In genomic region chr14:31327681-31328080, GRCm38 (mm10) we compare ENCODE assay signal across 15 mouse cellular contexts. TPM values are rescaled to one million over a fixed set of nuclear protein-coding genes. Genes with fewer than 3 reads are reported as not detected.
DNase-seq lines count a peak whose midpoint lies in the region; ATAC-seq and TF ChIP-seq lines count a peak whose summit lies in the region.
"Had no signal": no experiment of that assay in that cellular context is flagged by ENCODE, and none has a peak within 500 bp of the region (broad histone marks: within the 10 kb centered on the region; RNA-seq: fewer than 3 reads in every experiment).

No protein-coding gene starts in this region.

- no peaks in the 10 kb centered on the region for H3K4me1 ChIP-seq in intestine, embryonic 14.5 days (replicated peaks; ENCODE audit: control insufficient read depth, insufficient read depth, low read length)
- H3K4me1 ChIP-seq in intestine, embryonic 15.5 days (replicated peaks), result no peaks in the 10 kb centered on the region
- H3K4me1 ChIP-seq in midbrain, postnatal 0 days (ENCODE audit: insufficient read depth, low read length), result no peaks in the 10 kb centered on the region
- peaks cover 10% of the 10 kb centered on the region for H3K4me1 ChIP-seq in midbrain, embryonic 10.5 days
- peaks cover 9% of the 10 kb centered on the region for H3K4me1 ChIP-seq in liver, embryonic 11.5 days (replicated peaks; ENCODE audit: control insufficient read depth, insufficient read depth, low read length)

- H3K27me3 ChIP-seq in intestine, embryonic 14.5 days (replicated peaks; ENCODE audit: control insufficient read depth, insufficient read depth, low read length), result no peaks in the 10 kb centered on the region
- H3K27me3 ChIP-seq in intestine, embryonic 15.5 days (replicated peaks), result no peaks in the 10 kb centered on the region; the same call in 1 of the 2 replicates
- H3K27me3 ChIP-seq in midbrain, postnatal 0 days (ENCODE audit: insufficient read depth, low read length), result peaks cover 4% of the 10 kb centered on the region; the same call in 1 of the 2 replicates
- no peaks in the 10 kb centered on the region for H3K27me3 ChIP-seq in midbrain, embryonic 10.5 days (ENCODE audit: low read depth, poor library complexity, severe bottlenecking)
- no peaks in the 10 kb centered on the region; the same call in 1 of the 2 replicates for H3K27me3 ChIP-seq in liver, embryonic 11.5 days (replicated peaks; ENCODE audit: control insufficient read depth, insufficient read depth, low read length)

- H3K9me3 ChIP-seq in intestine, embryonic 14.5 days (ENCODE audit: control insufficient read depth, low read length), result no peaks in the 10 kb centered on the region
- no peaks in the 10 kb centered on the region for H3K9me3 ChIP-seq in intestine, embryonic 15.5 days
- no peaks in the 10 kb centered on the region for H3K9me3 ChIP-seq in midbrain, postnatal 0 days (ENCODE audit: low read length)
- H3K9me3 ChIP-seq in midbrain, embryonic 10.5 days (replicated peaks), result no peaks in the 10 kb centered on the region
- no peaks in the 10 kb centered on the region for H3K9me3 ChIP-seq in liver, embryonic 11.5 days (ENCODE audit: control insufficient read depth, low read length)
- H3K9me3 ChIP-seq: embryonic facial prominence, embryonic 13.5 days; forebrain, embryonic 10.5 days; heart, embryonic 13.5 days; megakaryocyte, embryonic 14.5 days had no signal

- H3K9ac ChIP-seq in intestine, embryonic 14.5 days (ENCODE audit: low read length), result no peak overlapping the region
- H3K9ac ChIP-seq in intestine, embryonic 15.5 days, result no peak overlapping the region
- H3K9ac ChIP-seq in midbrain, postnatal 0 days (replicated peaks; ENCODE audit: low read length, poor library complexity, severe bottlenecking), result no peak overlapping the region
- H3K9ac ChIP-seq in liver, embryonic 11.5 days (ENCODE audit: low read depth, low read length), result no peak overlapping the region
- H3K9ac ChIP-seq: embryonic facial prominence, embryonic 13.5 days; heart, embryonic 13.5 days had no signal

- ATAC-seq in intestine, embryonic 14.5 days (replicated peaks; ENCODE audit: low FRiP score, low TSS enrichment, low read depth), result no peak
- ATAC-seq in intestine, embryonic 15.5 days, result no peak
- no peak for ATAC-seq in midbrain, postnatal 0 days (ENCODE audit: low FRiP score)
- no peak for ATAC-seq in liver, embryonic 11.5 days (replicated peaks; ENCODE audit: low FRiP score)

- H3K27ac ChIP-seq in intestine, embryonic 14.5 days (ENCODE audit: low read depth), result no peak overlapping the region
- no peak overlapping the region for H3K27ac ChIP-seq in intestine, embryonic 15.5 days
- H3K27ac ChIP-seq in midbrain, postnatal 0 days (ENCODE audit: low read depth, low read length), result no peak overlapping the region
- no peak overlapping the region for H3K27ac ChIP-seq in midbrain, embryonic 10.5 days (replicated peaks)
- no peak overlapping the region for H3K27ac ChIP-seq in liver, embryonic 11.5 days (ENCODE audit: low read depth, low read length)
- H3K27ac ChIP-seq: embryonic facial prominence, embryonic 13.5 days; forebrain, embryonic 10.5 days; heart, embryonic 13.5 days had no signal

- H3K4me2 ChIP-seq in intestine, embryonic 14.5 days (ENCODE audit: low read length), result no peak overlapping the region
- no peak overlapping the region for H3K4me2 ChIP-seq in intestine, embryonic 15.5 days (replicated peaks)
- no peak overlapping the region for H3K4me2 ChIP-seq in midbrain, postnatal 0 days (ENCODE audit: low read depth, low read length, poor library complexity, severe bottlenecking)
- no peak overlapping the region for H3K4me2 ChIP-seq in liver, embryonic 11.5 days
- H3K4me2 ChIP-seq: embryonic facial prominence, embryonic 13.5 days; heart, embryonic 13.5 days had no signal

- H3K4me3 ChIP-seq in intestine, embryonic 14.5 days (ENCODE audit: low read depth, low read length), result no peak overlapping the region
- no peak overlapping the region for H3K4me3 ChIP-seq in intestine, embryonic 15.5 days (replicated peaks)
- H3K4me3 ChIP-seq in midbrain, postnatal 0 days (ENCODE audit: low read depth, low read length), result no peak overlapping the region
- no peak overlapping the region for H3K4me3 ChIP-seq in midbrain, embryonic 10.5 days
- no peak overlapping the region for H3K4me3 ChIP-seq in liver, embryonic 11.5 days (ENCODE audit: low read depth, low read length)
- H3K4me3 ChIP-seq: embryonic facial prominence, embryonic 13.5 days; forebrain, embryonic 10.5 days; heart, embryonic 13.5 days had no signal

- WGBS in intestine, embryonic 14.5 days, result 71% methylated on average over 4 of the region's 4 CpGs
- WGBS in intestine, embryonic 15.5 days, result 74% methylated on average over 4 of the region's 4 CpGs
- WGBS in midbrain, postnatal 0 days, result 80% methylated on average over 4 of the region's 4 CpGs
- WGBS in midbrain, embryonic 10.5 days, result 84% methylated on average over 4 of the region's 4 CpGs
- WGBS in liver, embryonic 11.5 days, result 59% methylated on average over 4 of the region's 4 CpGs

- DNase-seq in intestine, embryonic 14.5 days (ENCODE audit: low spot score), result peak; percentile 23
- DNase-seq in midbrain, postnatal 0 days (ENCODE audit: low spot score), result peak; percentile 22
- DNase-seq in midbrain, embryonic 10.5 days (ENCODE audit: low spot score), result no peak
- DNase-seq in liver, embryonic 11.5 days (ENCODE audit: low spot score), result peak; percentile 19
- DNase-seq in thymus, postnatal 4 days, result no peak
- no peak for DNase-seq in neural tube, embryonic 10.5 days (ENCODE audit: extremely low spot score, low spot score)
- DNase-seq: adrenal gland, postnatal 10 days; kidney, adult 9 months; right cerebral cortex, postnatal 14 days; thymus, postnatal 36 days had no signal

- peak; percentile 63 for TF ChIP-seq CTCF in midbrain, postnatal 0 days (IDR thresholded peaks at IDR 0.05)

- H3K36me3 ChIP-seq in intestine, embryonic 14.5 days (ENCODE audit: control insufficient read depth, insufficient read depth, low read length), result no peaks in the 10 kb centered on the region
- H3K36me3 ChIP-seq in intestine, embryonic 15.5 days, result no peaks in the 10 kb centered on the region
- H3K36me3 ChIP-seq in midbrain, postnatal 0 days (ENCODE audit: insufficient read depth, low read length), result no peaks in the 10 kb centered on the region
- H3K36me3 ChIP-seq in midbrain, embryonic 10.5 days, result no peaks in the 10 kb centered on the region
- H3K36me3 ChIP-seq in liver, embryonic 11.5 days (ENCODE audit: control insufficient read depth, insufficient read depth, low read length), result no peaks in the 10 kb centered on the region
- H3K36me3 ChIP-seq: embryonic facial prominence, embryonic 13.5 days; forebrain, embryonic 10.5 days; heart, embryonic 13.5 days had no signal

RNA-seq across cellular contexts. Expression of gene Dnah1, which starts 4.0 kb away (rescaled TPM):
- polyA plus RNA-seq in intestine, embryonic 14.5 days (2014; fragmentation: Nextera tagmentation; extraction: Ambion mirVana), result 5.4 and 6.9 TPM in 2 replicates
- 3.6 and 3.7 TPM in 2 replicates for polyA plus RNA-seq in intestine, embryonic 15.5 days (2015; fragmentation: Nextera tagmentation; extraction: Ambion mirVana)
- 4.2 and 7.8 TPM in 2 replicates for total RNA-seq in midbrain, postnatal 0 days (2014; rRNA removed)
- polyA plus RNA-seq in midbrain, postnatal 0 days (2015; fragmentation: Nextera tagmentation; extraction: Ambion mirVana), result 3.1 and 3.4 TPM in 2 replicates
- 7.4 and 7.7 TPM in 2 replicates for polyA plus RNA-seq in midbrain, embryonic 10.5 days (2016; fragmentation: Nextera tagmentation; extraction: Ambion mirVana)
- 1.7 and 1.9 TPM in 2 replicates for polyA plus RNA-seq in liver, embryonic 11.5 days (2014; fragmentation: Nextera tagmentation; extraction: Ambion mirVana)

RNA-seq across cellular contexts. Expression of gene Capn7, which starts 8.8 kb away (rescaled TPM):
- polyA plus RNA-seq in intestine, embryonic 14.5 days (2014; fragmentation: Nextera tagmentation; extraction: Ambion mirVana), result 37.0 and 43.3 TPM in 2 replicates
- polyA plus RNA-seq in intestine, embryonic 15.5 days (2015; fragmentation: Nextera tagmentation; extraction: Ambion mirVana), result 34.9 and 36.5 TPM in 2 replicates
- total RNA-seq in midbrain, postnatal 0 days (2014; rRNA removed), result 73.7 and 84.3 TPM in 2 replicates
- 55.9 and 56.8 TPM in 2 replicates for polyA plus RNA-seq in midbrain, postnatal 0 days (2015; fragmentation: Nextera tagmentation; extraction: Ambion mirVana)
- 28.9 and 35.5 TPM in 2 replicates for polyA plus RNA-seq in midbrain, embryonic 10.5 days (2016; fragmentation: Nextera tagmentation; extraction: Ambion mirVana)
- 34.4 and 39.0 TPM in 2 replicates for polyA plus RNA-seq in liver, embryonic 11.5 days (2014; fragmentation: Nextera tagmentation; extraction: Ambion mirVana)

Comparison
In these comparisons a context has a peak if more than half of its experiments do, and no peak if none do; other contexts are left out.
1. DNase-seq: peak in intestine, embryonic 14.5 days (single experiment), midbrain, postnatal 0 days (single experiment) and liver, embryonic 11.5 days (single experiment); none in midbrain, embryonic 10.5 days (single experiment), thymus, postnatal 4 days (single experiment) and neural tube, embryonic 10.5 days (single experiment).